Mouse (Mus musculus) neural tube, embryonic 10.5 days (tissue): ENCODE data around the gene Esyt1.
A peak's percentile ranks its signal among the peaks of the same experiment; 100 is the strongest.

Source experiments
- DNase-seq: peaks from one replicate; pipeline ENCODE4 v3.0.0-alpha.2; 2017; ENCODE audit warnings: low spot score; ENCODE audit errors: extremely low spot score

The Esyt1 gene

GRCm38 (mm10) chr10:128538340-128538870 is 12.7 kb upstream of the Esyt1 start:
- no peak for DNase-seq

- peak; percentile 89 for DNase-seq
Measured at GRCm38 (mm10) chr10:128536266-128536940, 10.7 kb upstream of the Esyt1 start.

- DNase-seq = no peak
Measured at GRCm38 (mm10) chr10:128535624-128536265, 10.1 kb upstream of the Esyt1 start.

- no peak for DNase-seq
Measured at GRCm38 (mm10) chr10:128535206-128535605, 9.5 kb upstream of the Esyt1 start.

GRCm38 (mm10) chr10:128526366-128527356 is 990 bp upstream of the Esyt1 start:
- DNase-seq = no peak

GRCm38 (mm10) chr10:128524732-128525662 is 674 bp downstream of the Esyt1 start:
- DNase-seq = peak; percentile 73

GRCm38 (mm10) chr10:128524111-128524731 is 1.4 kb downstream of the Esyt1 start:
- DNase-seq = peak; percentile 30

GRCm38 (mm10) chr10:128522351-128522750 is 3.3 kb downstream of the Esyt1 start:
- DNase-seq = no peak

- DNase-seq = no peak
Measured at GRCm38 (mm10) chr10:128520591-128520990, 5.1 kb downstream of the Esyt1 start.

- no peak for DNase-seq
Measured at GRCm38 (mm10) chr10:128518833-128519232, 6.8 kb downstream of the Esyt1 start.

- no peak for DNase-seq
Measured at GRCm38 (mm10) chr10:128516677-128517076, 9.0 kb downstream of the Esyt1 start.

GRCm38 (mm10) chr10:128516029-128516428 is 9.6 kb downstream of the Esyt1 start:
- no peak for DNase-seq

GRCm38 (mm10) chr10:128515044-128515443 is 10.6 kb downstream of the Esyt1 start:
- DNase-seq = no peak

- no peak for DNase-seq
Measured at GRCm38 (mm10) chr10:128511761-128512160, 13.9 kb downstream of the Esyt1 start.

GRCm38 (mm10) chr10:128511189-128511588 is 14.5 kb downstream of the Esyt1 start:
- DNase-seq = no peak

GRCm38 (mm10) chr10:128510301-128510700 is 15.4 kb downstream of the Esyt1 start:
- DNase-seq = no peak

GRCm38 (mm10) chr10:128509831-128510230 is 15.8 kb downstream of the Esyt1 start:
- no peak for DNase-seq

- no peak for DNase-seq
Measured at GRCm38 (mm10) chr10:128509203-128509602, 16.5 kb downstream of the Esyt1 start.

- DNase-seq = no peak
Measured at GRCm38 (mm10) chr10:128508260-128508659, 17.4 kb downstream of the Esyt1 start.

- DNase-seq = no peak
Measured at GRCm38 (mm10) chr10:128505974-128506373, 19.7 kb downstream of the Esyt1 start.
